Mouse (Mus musculus): ENCODE data around the gene Pcdh17. TPM values are rescaled to one million over a fixed set of nuclear protein-coding genes. Genes with fewer than 3 reads are reported as not detected.

The Pcdh17 gene
- polyA plus RNA-seq (2015; fragmentation: Nextera tagmentation; extraction: Ambion mirVana): 0.68 and 0.72 TPM in 2 replicates

GRCm38 (mm10) chr14:84443288-84443686 lies at the start of gene Pcdh17:
Pcdh17 (plus strand) TSS chr14:84443563.
- H3K9ac ChIP-seq (ENCODE audit: low read depth, low read length): no peak within 1 kb of the TSS
- H3K9me3 ChIP-seq (replicated peaks; ENCODE audit: control insufficient read depth, low read length): no peaks in the 10 kb centered on the region
- under 1% methylated on average over 31 of the region's 31 CpGs for WGBS (ENCODE audit: insufficient replicate concordance)
- H3K4me3 ChIP-seq (ENCODE audit: low read depth, low read length): peak within 1 kb of the TSS; percentile 50
- H3K27ac ChIP-seq (ENCODE audit: low read length): no peak within 1 kb of the TSS
- peaks cover 2% of the 10 kb centered on the region; the same call in 1 of the 2 replicates for H3K4me1 ChIP-seq (ENCODE audit: control insufficient read depth, low read depth, low read length)
- H3K27me3 ChIP-seq (ENCODE audit: control insufficient read depth, insufficient read depth, low read depth, low read length): peaks cover 47% of the 10 kb centered on the region
- no peaks in the 10 kb centered on the region for H3K36me3 ChIP-seq (ENCODE audit: control insufficient read depth, insufficient read depth)
- H3K4me2 ChIP-seq (ENCODE audit: low read depth, low read length): peak within 1 kb of the TSS; percentile 64
- peak; percentile 90 for ATAC-seq (ENCODE audit: low read depth)

- no peaks in the 10 kb centered on the region for H3K4me1 ChIP-seq (ENCODE audit: control insufficient read depth, low read depth, low read length)
- 52% methylated on average over 1 of the region's 1 CpGs for WGBS (ENCODE audit: insufficient replicate concordance)
- no peak overlapping the region for H3K4me3 ChIP-seq (ENCODE audit: low read depth, low read length)
- no peaks in the 10 kb centered on the region for H3K36me3 ChIP-seq (ENCODE audit: control insufficient read depth, insufficient read depth)
- ATAC-seq (ENCODE audit: low read depth): no peak
- H3K4me2 ChIP-seq (ENCODE audit: low read depth, low read length): no peak overlapping the region
- H3K27ac ChIP-seq (ENCODE audit: low read length): no peak overlapping the region
- no peaks in the 10 kb centered on the region for H3K27me3 ChIP-seq (ENCODE audit: control insufficient read depth, insufficient read depth, low read depth, low read length)
- H3K9me3 ChIP-seq (replicated peaks; ENCODE audit: control insufficient read depth, low read length): no peaks in the 10 kb centered on the region
- no peak overlapping the region for H3K9ac ChIP-seq (ENCODE audit: low read depth, low read length)
These were observed 46.2 kb upstream of the Pcdh17 start for GRCm38 (mm10) chr14:84397137-84397536.

DNA sequence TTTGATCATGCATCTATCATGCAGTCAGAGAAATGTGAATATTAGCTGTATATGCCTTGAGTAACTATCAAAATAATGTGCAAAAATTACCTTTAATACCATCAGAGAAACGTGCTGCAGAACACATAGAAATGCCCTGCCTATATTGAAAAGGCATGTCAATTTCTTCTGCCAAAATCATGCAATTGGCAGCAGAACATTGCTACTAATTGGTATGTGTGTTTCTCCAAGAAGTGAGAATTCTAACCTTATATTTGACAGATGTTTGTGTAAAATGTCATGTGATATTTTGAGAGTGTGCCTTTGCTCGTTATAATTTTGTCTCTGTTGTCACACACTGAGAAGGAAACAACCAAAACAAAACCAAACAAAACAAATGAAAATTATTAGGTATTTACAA lies 18.6 kb upstream of the Pcdh17 start:
- H3K4me1 ChIP-seq (ENCODE audit: control insufficient read depth, low read depth, low read length): no peaks in the 10 kb centered on the region
- no peak overlapping the region for H3K9ac ChIP-seq (ENCODE audit: low read depth, low read length)
- no peaks in the 10 kb centered on the region for H3K9me3 ChIP-seq (replicated peaks; ENCODE audit: control insufficient read depth, low read length)
- no peaks in the 10 kb centered on the region for H3K36me3 ChIP-seq (ENCODE audit: control insufficient read depth, insufficient read depth)
- 41% methylated on average over 2 of the region's 2 CpGs for WGBS (ENCODE audit: insufficient replicate concordance)
- no peak overlapping the region for H3K4me2 ChIP-seq (ENCODE audit: low read depth, low read length)
- ATAC-seq (ENCODE audit: low read depth): no peak
- no peaks in the 10 kb centered on the region for H3K27me3 ChIP-seq (ENCODE audit: control insufficient read depth, insufficient read depth, low read depth, low read length)
- no peak overlapping the region for H3K4me3 ChIP-seq (ENCODE audit: low read depth, low read length)
- no peak overlapping the region for H3K27ac ChIP-seq (ENCODE audit: low read length)

GRCm38 (mm10) chr14:84426616-84427015 lies 16.7 kb upstream of the Pcdh17 start:
- H3K4me1 ChIP-seq (ENCODE audit: control insufficient read depth, low read depth, low read length): no peaks in the 10 kb centered on the region
- H3K4me3 ChIP-seq (ENCODE audit: low read depth, low read length): no peak overlapping the region
- no peak overlapping the region for H3K4me2 ChIP-seq (ENCODE audit: low read depth, low read length)
- H3K27ac ChIP-seq (ENCODE audit: low read length): no peak overlapping the region
- no peak overlapping the region for H3K9ac ChIP-seq (ENCODE audit: low read depth, low read length)
- no peaks in the 10 kb centered on the region for H3K36me3 ChIP-seq (ENCODE audit: control insufficient read depth, insufficient read depth)
- no peaks in the 10 kb centered on the region for H3K27me3 ChIP-seq (ENCODE audit: control insufficient read depth, insufficient read depth, low read depth, low read length)
- ATAC-seq (ENCODE audit: low read depth): no peak
- H3K9me3 ChIP-seq (replicated peaks; ENCODE audit: control insufficient read depth, low read length): no peaks in the 10 kb centered on the region

DNA sequence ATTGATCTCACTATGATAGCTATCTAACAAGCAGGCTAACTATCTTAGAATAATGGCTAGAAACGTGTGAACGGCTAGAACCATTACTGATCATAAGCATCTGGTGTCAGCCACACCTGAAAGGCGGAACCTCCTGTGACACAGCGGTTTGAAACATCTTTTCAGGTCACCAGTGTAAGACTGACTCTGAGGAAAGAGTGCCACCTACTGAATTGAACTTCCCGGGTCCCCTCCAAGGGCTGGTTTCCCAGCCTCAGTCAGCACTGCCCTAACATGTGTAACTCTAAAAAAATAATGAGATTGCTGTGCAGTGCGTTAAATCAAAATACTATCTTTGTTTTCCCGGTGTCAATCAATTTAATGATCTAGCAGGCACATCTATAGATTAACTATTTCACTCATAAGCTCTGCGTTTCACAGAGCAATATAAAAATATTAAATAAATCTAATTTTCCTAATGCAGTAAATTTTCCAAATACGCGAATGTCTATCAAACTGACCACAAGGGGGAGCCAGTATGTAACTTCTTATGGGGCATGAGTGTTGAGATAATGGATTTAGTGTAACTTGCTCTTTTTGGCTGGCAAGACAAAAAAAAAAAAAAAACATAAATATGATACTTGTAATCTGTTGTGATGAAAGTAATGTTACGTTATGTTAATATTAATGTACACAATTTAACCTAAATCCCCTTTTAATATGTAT lies 5.1 kb upstream of the Pcdh17 start:
- Histone ChIP-seq H3K9me3 (replicated peaks; ENCODE audit: control insufficient read depth, low read length) (no peaks in the 10 kb centered on the region), H3K4me3 (ENCODE audit: low read depth, low read length) (no peak overlapping the region), H3K9ac (ENCODE audit: low read depth, low read length) (no peak overlapping the region), H3K36me3 (ENCODE audit: control insufficient read depth, insufficient read depth) (no peaks in the 10 kb centered on the region), H3K27ac (ENCODE audit: low read length) (no peak overlapping the region), H3K27me3 (ENCODE audit: control insufficient read depth, insufficient read depth, low read depth, low read length) (no peaks in the 10 kb centered on the region; the same call in 1 of the 2 replicates), H3K4me2 (ENCODE audit: low read depth, low read length) (no peak overlapping the region), H3K4me1 (ENCODE audit: control insufficient read depth, low read depth, low read length) (peaks cover 2% of the 10 kb centered on the region; the same call in 1 of the 2 replicates)
- WGBS (ENCODE audit: insufficient replicate concordance): 28% methylated on average over 11 of the region's 11 CpGs
- no peak for ATAC-seq (ENCODE audit: low read depth)

DNA sequence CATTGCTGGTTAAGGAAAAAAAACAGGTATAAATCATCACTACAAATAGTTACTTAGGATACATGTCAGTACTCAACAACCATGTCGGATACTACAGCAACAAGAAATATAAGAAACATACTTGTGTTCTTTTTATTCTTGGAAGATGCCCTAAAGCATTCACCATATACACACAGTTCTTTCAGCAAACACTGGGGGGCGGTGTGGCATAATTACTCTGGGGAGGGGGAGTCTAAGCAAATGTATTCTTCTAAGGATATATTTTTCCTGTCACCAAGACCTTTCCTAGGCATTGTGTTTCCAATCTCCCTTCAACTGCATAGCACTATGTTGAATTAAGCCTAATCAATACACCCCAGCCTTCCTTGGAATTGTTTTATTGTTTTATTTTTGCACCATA lies 2.5 kb upstream of the Pcdh17 start:
- Histone ChIP-seq H3K27ac (ENCODE audit: low read length) (no peak overlapping the region), H3K4me3 (ENCODE audit: low read depth, low read length) (no peak overlapping the region), H3K4me2 (ENCODE audit: low read depth, low read length) (no peak overlapping the region), H3K9me3 (replicated peaks; ENCODE audit: control insufficient read depth, low read length) (no peaks in the 10 kb centered on the region), H3K9ac (ENCODE audit: low read depth, low read length) (no peak overlapping the region), H3K27me3 (ENCODE audit: control insufficient read depth, insufficient read depth, low read depth, low read length) (peaks cover 23% of the 10 kb centered on the region), H3K4me1 (ENCODE audit: control insufficient read depth, low read depth, low read length) (peaks cover 2% of the 10 kb centered on the region; the same call in 1 of the 2 replicates), H3K36me3 (ENCODE audit: control insufficient read depth, insufficient read depth) (no peaks in the 10 kb centered on the region)
- no peak for ATAC-seq (ENCODE audit: low read depth)
- WGBS (ENCODE audit: insufficient replicate concordance): 7% methylated on average over 2 of the region's 2 CpGs

GRCm38 (mm10) chr14:84442528-84443287 lies 655 bp upstream of the Pcdh17 start:
- H3K27me3 ChIP-seq (ENCODE audit: control insufficient read depth, insufficient read depth, low read depth, low read length): peaks cover 41% of the 10 kb centered on the region
- peak; percentile 15 for ATAC-seq (ENCODE audit: low read depth)
- no peak overlapping the region for H3K27ac ChIP-seq (ENCODE audit: low read length)
- peak overlapping the region; percentile 50 for H3K4me3 ChIP-seq (ENCODE audit: low read depth, low read length)
- peak overlapping the region; percentile 64 for H3K4me2 ChIP-seq (ENCODE audit: low read depth, low read length)
- no peak overlapping the region for H3K9ac ChIP-seq (ENCODE audit: low read depth, low read length)
- no peaks in the 10 kb centered on the region for H3K9me3 ChIP-seq (replicated peaks; ENCODE audit: control insufficient read depth, low read length)
- H3K4me1 ChIP-seq (ENCODE audit: control insufficient read depth, low read depth, low read length): peaks cover 2% of the 10 kb centered on the region; the same call in 1 of the 2 replicates
- no peaks in the 10 kb centered on the region for H3K36me3 ChIP-seq (ENCODE audit: control insufficient read depth, insufficient read depth)
- WGBS (ENCODE audit: insufficient replicate concordance): under 1% methylated on average over 27 of the region's 30 CpGs

DNA sequence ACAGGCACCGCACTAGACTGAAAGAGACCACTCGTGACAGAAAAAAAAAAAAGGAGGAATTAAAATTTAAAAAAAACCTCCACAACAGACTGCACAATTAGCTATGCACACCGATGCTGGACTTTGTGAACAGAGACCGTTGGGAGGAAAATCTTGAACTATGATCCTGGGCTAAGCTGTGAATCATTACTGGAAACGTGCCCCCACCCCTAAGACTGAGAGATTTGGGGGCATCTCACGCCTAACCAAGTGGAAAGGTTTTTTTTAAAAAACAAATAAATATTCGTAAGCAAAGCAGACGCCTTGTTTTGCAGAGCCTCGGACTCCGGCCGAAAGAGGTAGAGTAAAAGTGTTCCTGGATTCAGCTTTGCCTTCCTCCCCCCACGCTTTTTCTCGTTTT lies 398 bp downstream of the Pcdh17 start:
- peaks cover 2% of the 10 kb centered on the region; the same call in 1 of the 2 replicates for H3K4me1 ChIP-seq (ENCODE audit: control insufficient read depth, low read depth, low read length)
- no peak overlapping the region for H3K9ac ChIP-seq (ENCODE audit: low read depth, low read length)
- H3K4me3 ChIP-seq (ENCODE audit: low read depth, low read length): peak overlapping the region; percentile 50
- no peak for ATAC-seq (ENCODE audit: low read depth)
- peak overlapping the region; percentile 64 for H3K4me2 ChIP-seq (ENCODE audit: low read depth, low read length)
- H3K9me3 ChIP-seq (replicated peaks; ENCODE audit: control insufficient read depth, low read length): no peaks in the 10 kb centered on the region
- H3K27me3 ChIP-seq (ENCODE audit: control insufficient read depth, insufficient read depth, low read depth, low read length): peaks cover 50% of the 10 kb centered on the region
- 1% methylated on average over 13 of the region's 13 CpGs for WGBS (ENCODE audit: insufficient replicate concordance)
- no peak overlapping the region for H3K27ac ChIP-seq (ENCODE audit: low read length)
- no peaks in the 10 kb centered on the region for H3K36me3 ChIP-seq (ENCODE audit: control insufficient read depth, insufficient read depth)

GRCm38 (mm10) chr14:84444276-84444662 lies 906 bp downstream of the Pcdh17 start:
- Histone ChIP-seq H3K27me3 (ENCODE audit: control insufficient read depth, insufficient read depth, low read depth, low read length) (peaks cover 50% of the 10 kb centered on the region), H3K4me3 (ENCODE audit: low read depth, low read length) (peak overlapping the region; percentile 50; the same call in 1 of the 2 replicates), H3K4me2 (ENCODE audit: low read depth, low read length) (peak overlapping the region; percentile 20; the same call in 1 of the 2 replicates), H3K9me3 (replicated peaks; ENCODE audit: control insufficient read depth, low read length) (no peaks in the 10 kb centered on the region), H3K4me1 (ENCODE audit: control insufficient read depth, low read depth, low read length) (peaks cover 2% of the 10 kb centered on the region; the same call in 1 of the 2 replicates), H3K27ac (ENCODE audit: low read length) (no peak overlapping the region), H3K36me3 (ENCODE audit: control insufficient read depth, insufficient read depth) (no peaks in the 10 kb centered on the region), H3K9ac (ENCODE audit: low read depth, low read length) (no peak overlapping the region)
- ATAC-seq (ENCODE audit: low read depth): no peak
- 1% methylated on average over 21 of the region's 21 CpGs for WGBS (ENCODE audit: insufficient replicate concordance)
